Mouse (Mus musculus) liver, adult (tissue): ENCODE data around the gene Cabin1.

Experiments used
- GATA4 ChIP-seq: IDR thresholded peaks from 2 replicates; pipeline ENCODE4 v1.6.1; 2014; ENCODE audit warnings: mild to moderate bottlenecking, low read length; ENCODE audit not compliant: insufficient replicate concordance

Cabin1 gene

GRCm38 (mm10) chr10:75646406-75646805, 117.7 kb downstream of the Cabin1 start:
- no peak for TF ChIP-seq GATA4

GRCm38 (mm10) chr10:75645616-75646015, 118.5 kb downstream of the Cabin1 start:
- no peak for TF ChIP-seq GATA4

- TF ChIP-seq GATA4: no peak
Observed at GRCm38 (mm10) chr10:75643741-75644343, 120.3 kb downstream of the Cabin1 start, which contains the start of gene Susd2. Gene Susd2, minus strand, starts transcription at chr10:75644008.

DNA sequence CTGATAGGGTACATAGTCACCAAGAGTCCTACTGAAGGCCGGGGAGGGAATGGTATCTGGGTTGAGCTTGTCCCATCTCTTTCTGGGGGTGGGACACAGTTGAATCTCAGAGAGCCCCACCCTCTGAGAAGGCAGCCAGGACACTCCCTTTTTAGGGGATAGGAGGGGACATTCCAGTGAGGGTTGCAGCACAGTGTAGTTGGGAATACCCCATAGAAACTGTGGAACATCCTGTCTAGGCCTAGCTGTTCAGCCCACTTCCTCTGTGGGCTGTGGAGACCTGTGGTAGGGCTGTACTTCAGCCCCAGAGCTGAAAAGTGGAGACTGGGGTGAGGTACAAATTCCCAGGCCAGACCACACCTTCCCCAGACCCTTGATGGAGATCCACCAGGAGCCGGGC, 121.2 kb downstream of the Cabin1 start:
- no peak for TF ChIP-seq GATA4

DNA sequence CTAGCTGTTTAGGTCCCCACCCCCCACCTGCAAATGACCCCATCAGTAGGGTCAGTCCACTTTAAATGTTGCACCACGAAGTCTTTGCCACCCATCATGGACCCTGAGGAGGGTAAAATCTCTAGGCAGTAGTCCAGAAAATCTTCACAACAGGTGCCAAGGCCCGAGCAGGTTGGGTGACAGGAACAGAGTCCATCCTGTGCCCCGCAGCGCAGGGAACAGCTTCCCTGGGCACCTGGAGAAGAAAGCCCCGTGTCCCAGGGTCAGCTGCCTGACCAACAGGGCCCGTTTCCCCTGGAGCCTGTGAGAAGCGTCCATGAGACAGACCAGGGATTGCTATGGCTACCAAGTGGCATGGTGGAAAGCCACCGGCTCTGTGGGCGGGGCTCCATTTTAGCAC, 121.7 kb downstream of the Cabin1 start:
- TF ChIP-seq GATA4: no peak

GRCm38 (mm10) chr10:75641721-75642222, 122.4 kb downstream of the Cabin1 start:
- no peak for TF ChIP-seq GATA4

- TF ChIP-seq GATA4: no peak
Observed at GRCm38 (mm10) chr10:75637711-75638110, 126.4 kb downstream of the Cabin1 start.

DNA sequence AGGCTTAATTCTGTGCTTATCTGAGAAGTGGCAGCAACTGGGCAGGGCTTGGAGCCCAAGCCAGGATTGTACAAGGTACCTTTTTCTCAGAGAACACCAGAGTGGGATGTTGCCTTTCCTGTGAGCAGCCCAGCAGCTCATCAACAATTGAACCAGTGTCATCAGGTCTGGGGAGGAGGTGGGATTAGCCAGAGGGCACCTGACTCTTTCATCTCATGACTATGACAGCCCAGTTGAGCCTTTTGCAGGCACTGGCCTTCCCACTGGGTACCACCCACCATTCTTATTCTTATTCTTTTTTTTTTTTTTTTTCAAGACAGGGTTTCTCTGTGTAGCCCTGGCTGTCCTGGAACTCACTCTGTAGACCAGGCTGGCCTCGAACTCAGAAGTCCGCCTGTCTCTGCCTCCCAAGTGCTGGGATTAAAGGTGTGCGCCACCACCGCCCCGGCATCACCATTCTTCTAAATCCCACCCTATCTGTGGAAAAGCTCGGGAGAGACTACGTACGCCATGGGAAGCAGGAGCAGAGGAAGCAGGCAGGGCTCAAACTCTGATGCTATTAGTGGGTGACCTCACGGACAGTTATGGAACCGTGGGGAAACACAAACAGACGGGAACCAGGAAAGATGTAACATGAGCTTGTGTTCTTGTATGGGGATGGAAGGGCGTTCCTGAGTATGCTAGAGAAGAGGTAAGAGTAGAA, 127.9 kb downstream of the Cabin1 start:
- no peak for TF ChIP-seq GATA4

- TF ChIP-seq GATA4: no peak
Observed at GRCm38 (mm10) chr10:75635693-75636055, 128.5 kb downstream of the Cabin1 start.

DNA sequence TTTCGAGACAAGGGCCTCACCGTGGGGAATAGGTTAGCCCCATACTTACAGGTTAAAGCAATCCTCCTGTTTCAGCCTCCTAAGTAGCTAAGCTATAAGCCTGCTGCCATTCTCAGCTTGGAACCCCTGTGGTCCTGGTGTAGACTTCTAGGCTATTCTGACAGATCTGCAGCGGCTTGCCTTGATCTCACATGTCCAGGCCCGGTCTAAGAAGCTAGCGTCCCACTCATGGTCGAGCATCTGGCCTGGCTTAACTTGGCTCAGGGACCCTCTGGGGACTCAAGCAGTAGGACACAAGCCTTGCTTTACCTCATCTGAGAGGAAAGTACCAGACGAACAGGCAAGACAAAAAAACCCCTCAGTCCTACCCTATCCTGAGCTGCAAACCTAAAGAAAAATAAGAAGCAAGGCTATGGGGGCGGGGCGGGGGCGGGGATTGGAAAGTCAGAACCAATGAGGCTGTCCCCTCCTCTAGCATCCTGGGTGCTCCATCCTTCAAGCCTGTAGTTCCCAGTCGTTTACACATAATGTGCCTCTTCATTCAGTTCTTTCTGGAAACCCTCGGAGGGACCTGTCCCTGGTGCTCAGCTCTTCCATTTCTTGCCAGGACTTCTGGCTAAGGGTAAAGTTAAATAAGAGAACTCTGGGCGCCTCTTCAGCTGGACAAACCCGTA, 129.0 kb downstream of the Cabin1 start:
- no peak for TF ChIP-seq GATA4

GRCm38 (mm10) chr10:75634610-75635009, 129.5 kb downstream of the Cabin1 start:
- no peak for TF ChIP-seq GATA4

GRCm38 (mm10) chr10:75633576-75634139, 130.5 kb downstream of the Cabin1 start:
- no peak for TF ChIP-seq GATA4

DNA sequence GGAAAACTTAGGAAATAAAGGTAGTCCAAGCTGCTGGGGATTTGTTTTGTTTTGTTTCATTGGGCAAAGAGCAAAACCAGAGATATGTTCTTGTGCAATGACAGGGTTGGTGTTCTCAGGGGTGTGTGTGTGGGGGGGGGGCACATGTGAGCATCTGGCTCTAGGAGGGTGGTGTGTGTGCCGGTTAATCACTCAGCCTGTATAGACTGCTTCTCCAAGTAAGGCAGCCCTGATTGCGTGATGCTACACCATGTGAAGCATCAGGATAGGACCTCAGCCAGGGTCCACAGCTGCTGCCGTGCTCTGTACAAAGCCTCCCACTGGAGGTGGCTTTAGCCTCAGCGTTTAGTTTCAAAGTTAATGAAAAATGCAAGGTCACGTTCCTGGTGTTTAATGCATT, 131.1 kb downstream of the Cabin1 start:
- no peak for TF ChIP-seq GATA4

- TF ChIP-seq GATA4: no peak
Observed at GRCm38 (mm10) chr10:75632633-75633032, 131.5 kb downstream of the Cabin1 start.

- TF ChIP-seq GATA4: no peak
Observed at GRCm38 (mm10) chr10:75627490-75627889, 136.7 kb downstream of the Cabin1 start.

- no peak for TF ChIP-seq GATA4
Observed at GRCm38 (mm10) chr10:75626991-75627390, 137.2 kb downstream of the Cabin1 start.
